Mouse (Mus musculus): ENCODE measurements around the gene Ddb2. TPM values are rescaled to one million over a fixed set of nuclear protein-coding genes. Genes with fewer than 3 reads are reported as not detected.
A peak's percentile ranks its signal among the peaks of the same experiment; 100 is the strongest.
"Not testable (repeated sequence)": the region's sequence is repeated elsewhere in the genome, so short reads cannot be mapped to it uniquely, and the experiment has no call there.

Ddb2 gene
- polyA plus RNA-seq, 1 experiment, result 43.1 TPM

GRCm38 (mm10) chr2:91255661-91256150, 18.9 kb upstream of the Ddb2 start, which contains the start of gene Pacsin3:
Gene Pacsin3, plus strand, starts transcription at chr2:91255954.
- DNase-seq (ENCODE audit: low spot score), result no peak

GRCm38 (mm10) chr2:91254725-91255380, 18.1 kb upstream of the Ddb2 start:
- no peak for DNase-seq (ENCODE audit: low spot score)

- no peak for DNase-seq (ENCODE audit: low spot score)
Observed at GRCm38 (mm10) chr2:91252512-91252911, 15.7 kb upstream of the Ddb2 start.

GRCm38 (mm10) chr2:91252001-91252400, 15.2 kb upstream of the Ddb2 start:
- no peak for DNase-seq (ENCODE audit: low spot score)

- no peak for DNase-seq (ENCODE audit: low spot score)
Observed at GRCm38 (mm10) chr2:91248366-91248765, 11.6 kb upstream of the Ddb2 start.

GRCm38 (mm10) chr2:91244557-91245228, 7.9 kb upstream of the Ddb2 start:
- DNase-seq (ENCODE audit: low spot score), result no peak

GRCm38 (mm10) chr2:91243416-91243815, 6.6 kb upstream of the Ddb2 start:
- DNase-seq (ENCODE audit: low spot score), result no peak

GRCm38 (mm10) chr2:91242547-91242946, 5.8 kb upstream of the Ddb2 start:
- no peak for DNase-seq (ENCODE audit: low spot score)

- DNase-seq (ENCODE audit: low spot score), result not testable (repeated sequence)
Observed at GRCm38 (mm10) chr2:91237511-91238080, 814 bp upstream of the Ddb2 start.

GRCm38 (mm10) chr2:91229735-91230134, 7.0 kb downstream of the Ddb2 start:
- DNase-seq (ENCODE audit: low spot score), result no peak

- DNase-seq (ENCODE audit: low spot score), result no peak
Observed at GRCm38 (mm10) chr2:91223614-91224013, 13.2 kb downstream of the Ddb2 start.

GRCm38 (mm10) chr2:91220501-91220900, 16.3 kb downstream of the Ddb2 start:
- DNase-seq (ENCODE audit: low spot score), result no peak

GRCm38 (mm10) chr2:91217032-91217431, 19.8 kb downstream of the Ddb2 start:
- DNase-seq (ENCODE audit: low spot score), result no peak

GRCm38 (mm10) chr2:91213311-91213710, 23.5 kb downstream of the Ddb2 start:
- DNase-seq (ENCODE audit: low spot score), result no peak

GRCm38 (mm10) chr2:91206254-91206775, 30.5 kb downstream of the Ddb2 start:
- no peak for DNase-seq (ENCODE audit: low spot score)

GRCm38 (mm10) chr2:91202972-91203656, 33.7 kb downstream of the Ddb2 start:
- DNase-seq (ENCODE audit: low spot score), result no peak

- DNase-seq (ENCODE audit: low spot score), result peak; percentile 89
Observed at GRCm38 (mm10) chr2:91202222-91202971, 34.4 kb downstream of the Ddb2 start, which contains the start of the genes Nr1h3 and Acp2. Gene Nr1h3, minus strand, starts transcription at chr2:91202834. Gene Acp2, plus strand, starts transcription at chr2:91202885.

GRCm38 (mm10) chr2:91198888-91199287, 37.9 kb downstream of the Ddb2 start:
- DNase-seq (ENCODE audit: low spot score), result no peak

- DNase-seq (ENCODE audit: low spot score), result no peak
Observed at GRCm38 (mm10) chr2:91196577-91197001, 40.2 kb downstream of the Ddb2 start.

- peak; percentile 62 for DNase-seq (ENCODE audit: low spot score)
Observed at GRCm38 (mm10) chr2:91194624-91195332, 42.0 kb downstream of the Ddb2 start.

All from urinary bladder, adult 2 months (tissue).